Mouse (Mus musculus): ENCODE data around the gene Acrbp. TPM values are rescaled to one million over a fixed set of nuclear protein-coding genes. Genes with fewer than 3 reads are reported as not detected.

Acrbp gene
- 12.8 TPM for total RNA-seq (2023)

GRCm38 (mm10) chr6:125049678-125050077, at the start of gene Acrbp:
Gene Acrbp, plus strand, starts transcription at chr6:125049689.

GRCm38 (mm10) chr6:125009129-125009180, 40.5 kb upstream of the Acrbp start, which contains the start of gene Zfp384:
Gene Zfp384, plus strand, starts transcription at chr6:125009145.

GRCm38 (mm10) chr6:125039533-125040153, 9.8 kb upstream of the Acrbp start, which contains the start of gene Ing4:
Gene Ing4, plus strand, starts transcription at chr6:125039760.

DNA sequence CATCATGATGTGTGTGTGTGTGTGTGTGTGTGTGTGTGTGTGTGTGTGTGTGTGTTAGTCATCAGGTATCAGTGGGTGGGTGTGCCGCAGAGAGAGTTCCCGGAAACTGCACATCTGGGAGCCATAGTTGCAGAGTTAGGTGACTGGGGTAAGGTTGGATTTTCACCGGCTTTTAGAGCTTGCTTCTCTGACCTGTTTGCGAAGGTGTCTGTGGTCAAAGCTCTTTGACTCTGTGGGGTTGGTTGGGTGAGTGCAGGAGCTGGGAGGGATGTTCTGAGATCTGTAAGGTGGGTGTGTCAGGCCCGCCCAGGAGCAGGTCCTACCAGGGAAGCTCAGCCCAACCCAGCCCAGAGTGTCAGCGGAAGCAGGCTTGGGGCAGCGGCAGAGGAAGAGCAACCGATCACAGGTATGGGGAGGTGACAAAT, 18.1 kb downstream of the Acrbp start, which contains the start of gene Lpar5:
TSS of gene Lpar5 (plus strand) at position 350 of the 425 bp plus-strand sequence.

GRCm38 (mm10) chr6:125095391-125096278, 46.1 kb downstream of the Acrbp start, which contains the start of gene Chd4:
Gene Chd4, plus strand, starts transcription at chr6:125095981.

Other genes with a start within 250 kb of the Acrbp start
- 3.6 TPM for gene Spsb2, start 241.0 kb upstream of the Acrbp start, total RNA-seq (2023)
- gene Tpi1, start 235.4 kb upstream of the Acrbp start, total RNA-seq (2023), result 31.2 TPM
- gene Usp5, start 220.2 kb upstream of the Acrbp start, total RNA-seq (2023), result 58.0 TPM
- gene Cdca3, start 220.1 kb upstream of the Acrbp start, total RNA-seq (2023), result 1.8 TPM
- not detected for gene Gnb3, start 209.4 kb upstream of the Acrbp start, total RNA-seq (2023)
- 1.0 TPM for gene P3h3, start 191.9 kb upstream of the Acrbp start, total RNA-seq (2023)
- 2.3 TPM for gene Gpr162, start 185.7 kb upstream of the Acrbp start, total RNA-seq (2023)
- gene Cd4, start 161.5 kb upstream of the Acrbp start, total RNA-seq (2023), result 458 TPM
- 1.6 TPM for gene Lag3, start 138.0 kb upstream of the Acrbp start, total RNA-seq (2023)
- 75.5 TPM for gene Ptms, start 129.6 kb upstream of the Acrbp start, total RNA-seq (2023)
- 86.9 TPM for gene Mlf2, start 118.3 kb upstream of the Acrbp start, total RNA-seq (2023)
- 35.8 TPM for gene Cops7a, start 84.2 kb upstream of the Acrbp start, total RNA-seq (2023)
- 0.89 TPM for gene Pianp, start 53.0 kb upstream of the Acrbp start, total RNA-seq (2023)
- gene Zfp384, start 40.5 kb upstream of the Acrbp start, total RNA-seq (2023), result 88.6 TPM
- gene Ing4, start 9.9 kb upstream of the Acrbp start, total RNA-seq (2023), result 73.3 TPM
- 16.1 TPM for gene Lpar5, start 18.2 kb downstream of the Acrbp start, total RNA-seq (2023)
- 314 TPM for gene Chd4, start 46.3 kb downstream of the Acrbp start, total RNA-seq (2023)
- gene Nop2, start 82.2 kb downstream of the Acrbp start, total RNA-seq (2023), result 41.2 TPM
- gene Iffo1, start 95.6 kb downstream of the Acrbp start, total RNA-seq (2023), result 37.3 TPM
- gene Gapdh, start 116.8 kb downstream of the Acrbp start, total RNA-seq (2023), result 424 TPM
- 30.5 TPM for gene Ncapd2, start 142.0 kb downstream of the Acrbp start, total RNA-seq (2023)
- gene Mrpl51, start 142.1 kb downstream of the Acrbp start, total RNA-seq (2023), result 21.1 TPM
- gene Vamp1, start 165.9 kb downstream of the Acrbp start, total RNA-seq (2023), result 134 TPM
- gene Tapbpl, start 182.2 kb downstream of the Acrbp start, total RNA-seq (2023), result 29.8 TPM
- gene Cd27, start 187.3 kb downstream of the Acrbp start, total RNA-seq (2023), result 248 TPM
- gene Tuba3a, start 236.4 kb downstream of the Acrbp start, total RNA-seq (2023), result not detected